Mouse (Mus musculus): ENCODE measurements around the gene Elmo1.

- TF ChIP-seq CTCF (IDR thresholded peaks at IDR 0.05; ENCODE audit: insufficient read depth, low read depth, low read length) (no peak), POLR2A (IDR thresholded peaks at IDR 0.05; ENCODE audit: insufficient read depth, low read depth, low read length) (no peak)
These were observed 316.2 kb downstream of the Elmo1 start for GRCm38 (mm10) chr13:20406470-20407213.

All from olfactory bulb, adult 2 months (tissue).